Mouse (Mus musculus) cerebellum, postnatal 4 days (tissue): ENCODE measurements around the gene Mrpl1.

ENCODE experiments used
- DNase-seq, 2 experiments: peaks; one replicate each; pipeline ENCODE4 v3.0.0; 2022; ENCODE audit warnings: low spot score in 2 of 2, mixed read lengths in 1 of 2

The Mrpl1 gene

DNA sequence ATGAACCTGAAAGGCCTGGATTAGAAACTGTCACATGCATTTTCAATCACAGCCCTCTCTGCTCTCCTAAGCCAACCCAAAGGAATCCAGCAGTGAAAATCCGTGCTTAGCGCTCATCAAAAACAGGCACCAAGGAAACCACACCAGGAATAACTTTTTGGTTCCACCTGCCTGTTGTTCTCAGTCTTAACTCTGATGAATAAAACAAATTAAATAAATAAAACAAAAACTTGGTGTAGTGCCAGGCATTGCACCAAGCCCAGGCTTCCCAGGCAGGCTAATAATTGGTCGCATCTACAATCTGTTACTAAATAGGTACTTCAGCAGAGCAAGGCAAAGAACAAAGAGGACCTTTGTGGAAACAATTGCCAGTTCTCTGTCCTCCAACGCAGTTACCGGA is 99.4 kb downstream of the Mrpl1 start:
- DNase-seq = no peak

DNA sequence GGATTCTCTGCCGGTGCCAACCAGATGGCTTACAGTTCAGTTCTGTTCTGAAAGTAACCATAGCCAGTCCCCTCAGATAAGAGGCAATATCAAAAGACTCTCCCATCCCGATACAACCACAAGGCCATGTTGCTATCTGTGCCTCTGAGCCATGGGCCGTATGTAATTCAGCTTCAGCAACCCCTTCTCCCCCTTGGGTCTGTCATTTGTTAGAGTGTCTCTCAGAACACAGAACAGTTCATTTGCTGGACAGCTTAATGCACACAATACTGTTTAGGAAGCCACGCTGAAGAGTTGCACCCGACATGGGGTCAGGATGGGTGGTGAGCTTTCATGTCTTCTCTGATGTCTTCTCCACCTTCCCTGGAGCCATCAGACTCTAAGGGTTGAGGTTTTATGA is 100.3 kb downstream of the Mrpl1 start:
- no peak for DNase-seq

DNA sequence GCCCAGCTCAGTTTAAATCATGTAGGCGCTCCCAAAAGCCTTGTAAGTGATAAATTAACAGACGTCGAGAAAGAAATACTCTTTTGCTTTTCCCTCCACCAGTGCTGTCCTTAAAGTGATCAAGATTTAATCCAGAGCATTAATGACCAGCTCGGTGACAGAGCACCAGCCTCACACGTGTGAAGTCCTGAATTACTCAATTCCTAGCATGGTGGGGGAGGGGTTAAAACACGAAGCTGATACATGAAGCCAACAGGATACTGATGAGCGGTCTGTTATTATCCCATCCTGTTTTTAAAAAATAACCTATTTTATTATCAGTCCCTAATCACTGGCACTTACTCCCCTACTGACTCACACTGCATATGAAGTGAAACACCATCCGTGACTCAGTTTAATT is 102.4 kb downstream of the Mrpl1 start:
- no peak for DNase-seq
